Mouse (Mus musculus) kidney, postnatal 0 days (tissue): ENCODE results near the gene BC049352. TPM values are rescaled to one million over a fixed set of nuclear protein-coding genes. Genes with fewer than 3 reads are reported as not detected.

Source experiments
- ATAC-seq: fragments of 200-750 bp; cut with Nextera tagmentation; replicated peaks from 2 replicates; pipeline ENCODE4 v1.8.0; 2017; ENCODE audit warnings: low read depth, moderate number of reproducible peaks, moderate TSS enrichment, moderate library complexity; ENCODE audit not compliant: low FRiP score
- DNase-seq: peaks from one replicate; pipeline ENCODE4 v3.0.0-alpha.2; 2016; ENCODE audit warnings: low spot score
- H3K27ac ChIP-seq: fragments of 300-500 bp; sonication (generic); 2 replicates; pipeline ENCODE4 v1.5.1; 2014; ENCODE audit warnings: mild to moderate bottlenecking
- H3K27me3 ChIP-seq: fragments of 300-500 bp; sonication (generic); 2 replicates; pipeline ENCODE4 v1.6.1; 2014; ENCODE audit warnings: low read length, mixed read lengths; ENCODE audit not compliant: insufficient read depth
- H3K36me3 ChIP-seq: fragments of 300-500 bp; sonication (generic); 2 replicates; pipeline ENCODE4 v1.6.1; 2014; ENCODE audit warnings: low read length, mixed read lengths; ENCODE audit not compliant: insufficient read depth
- H3K4me1 ChIP-seq: fragments of 300-500 bp; sonication (generic); replicated peaks from 2 replicates; pipeline ENCODE4 v1.6.1; 2014; ENCODE audit warnings: antibody characterized with exemption, low read length, mixed read lengths; ENCODE audit not compliant: insufficient read depth
- H3K4me2 ChIP-seq: fragments of 300-500 bp; sonication (generic); 2 replicates; pipeline ENCODE4 v1.6.1; 2014; ENCODE audit warnings: mild to moderate bottlenecking, low read length, moderate library complexity, mixed read lengths
- H3K4me3 ChIP-seq: fragments of 300-500 bp; sonication (generic); replicated peaks from 2 replicates; pipeline ENCODE4 v1.5.1; 2014; ENCODE audit warnings: low read depth, low read length
- H3K9ac ChIP-seq: fragments of 300-500 bp; sonication (generic); 2 replicates; pipeline ENCODE4 v1.6.1; 2014; ENCODE audit warnings: low read depth, low read length
- H3K9me3 ChIP-seq: fragments of 300-500 bp; sonication (generic); replicated peaks from 2 replicates; pipeline ENCODE4 v1.6.1; 2016; ENCODE audit warnings: low read length, inconsistent platforms, mixed read lengths
- CTCF ChIP-seq: IDR thresholded peaks from 2 replicates; pipeline ENCODE4 v1.5.1; 2016; ENCODE audit warnings: antibody characterized with exemption, low read depth, mild to moderate bottlenecking, moderate library complexity
- WGBS: fragments of 180-500 bp; shearing (Covaris S2); extraction: QIAGEN DNeasy Blood & Tissue Kit; methylation state at CpG from one replicate; pipeline ENCODE4 v1.1.7; 2014; 5-methylcytosine and 5-hydroxymethylcytosine counted together
- polyA plus RNA-seq: library from polyadenylated mRNA; unstranded; fragments of >200 nt; fragmentation: Nextera tagmentation; extraction: Ambion mirVana; gene quantifications from 2 replicates; pipeline ENCODE4 v1.2.1, GENCODE M21; 2015

BC049352 gene
- polyA plus RNA-seq, 1 experiment from 2014 or later, result 0.08 TPM

DNA sequence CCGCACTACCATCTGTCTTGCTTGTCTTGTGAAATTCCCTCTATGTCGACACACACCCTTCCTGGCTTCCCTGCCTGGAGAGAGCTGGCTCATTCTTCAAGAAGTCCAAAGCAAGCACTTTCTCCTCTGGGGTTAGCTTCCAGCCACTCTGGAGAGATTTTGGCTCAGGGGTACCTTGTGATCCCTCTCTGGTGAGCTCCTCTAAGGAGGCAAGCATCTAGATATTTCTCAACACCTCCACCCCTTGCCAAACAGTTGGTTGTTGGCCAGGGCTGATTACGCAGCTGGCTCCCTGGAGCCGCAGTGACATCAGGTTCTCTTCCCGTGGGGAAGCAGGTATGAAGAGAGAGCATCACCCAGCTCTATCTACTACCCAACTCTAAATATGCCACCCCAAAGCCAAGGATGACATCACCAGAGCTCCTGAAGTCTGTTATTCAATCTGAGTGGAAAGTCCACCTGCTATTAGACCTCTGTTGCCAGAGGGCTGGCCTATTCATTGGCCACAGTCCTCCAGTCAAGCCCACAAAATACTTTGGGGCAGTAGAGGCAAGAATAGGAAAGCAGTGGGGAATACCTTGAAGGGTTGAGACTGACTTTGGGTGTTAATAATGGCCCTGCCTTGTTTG, 19.6 kb downstream of the BC049352 start:
- H3K9me3 ChIP-seq, result no peaks in the 10 kb centered on the region
- no peak overlapping the region for H3K4me2 ChIP-seq
- H3K4me3 ChIP-seq, result no peak overlapping the region
- DNase-seq, result no peak
- no peak overlapping the region for H3K27ac ChIP-seq
- no peaks in the 10 kb centered on the region for H3K27me3 ChIP-seq
- 86% methylated on average over 5 of the region's 5 CpGs for WGBS
- no peak for ATAC-seq
- no peak overlapping the region for H3K9ac ChIP-seq
- no peak for TF ChIP-seq CTCF
- no peaks in the 10 kb centered on the region for H3K36me3 ChIP-seq
- H3K4me1 ChIP-seq, result no peaks in the 10 kb centered on the region

DNA sequence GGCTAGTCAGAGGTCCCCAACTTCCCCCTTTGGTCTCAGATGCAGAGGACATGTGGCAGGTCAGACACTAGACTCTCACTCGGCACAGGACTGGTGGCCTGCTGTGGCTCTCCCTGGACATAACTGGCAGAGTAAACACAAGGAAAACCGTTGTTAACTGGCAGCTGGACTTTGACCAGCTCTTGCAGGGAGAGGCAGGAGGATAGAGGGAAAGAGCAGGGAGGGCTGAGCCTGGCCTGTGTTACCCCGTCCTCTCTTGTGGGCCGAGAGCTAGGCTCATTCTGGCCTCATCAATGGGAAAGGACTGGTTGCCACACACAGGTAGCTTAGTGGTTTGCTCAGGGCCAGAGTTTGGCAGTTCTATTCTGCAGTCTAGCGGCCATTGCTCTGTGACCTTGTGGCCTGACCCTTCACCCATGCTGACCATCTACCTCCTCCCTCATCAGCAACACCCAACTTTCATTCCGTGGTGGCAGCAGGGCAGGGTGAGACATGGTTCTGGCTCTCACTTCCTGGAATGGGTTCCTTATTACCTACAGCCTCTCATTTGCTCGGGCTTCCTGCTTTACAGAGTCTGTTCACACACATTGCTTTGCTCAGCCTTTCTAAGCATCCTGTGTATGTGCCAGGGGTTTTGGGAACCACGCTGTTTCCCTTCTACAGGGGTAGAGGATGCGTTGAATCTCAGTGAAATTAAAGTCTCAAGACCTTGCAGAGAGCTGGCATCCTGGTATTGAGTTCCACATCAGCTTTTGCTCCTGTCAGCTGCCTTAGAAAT, 20.4 kb downstream of the BC049352 start:
- H3K4me2 ChIP-seq, result no peak overlapping the region
- ATAC-seq (no peak), DNase-seq (no peak)
- H3K4me1 ChIP-seq, result no peaks in the 10 kb centered on the region
- H3K36me3 ChIP-seq, result no peaks in the 10 kb centered on the region
- no peak overlapping the region for H3K9ac ChIP-seq
- WGBS, result 64% methylated on average over 9 of the region's 9 CpGs
- TF ChIP-seq CTCF, result no peak
- no peak overlapping the region for H3K27ac ChIP-seq
- H3K4me3 ChIP-seq, result no peak overlapping the region
- H3K9me3 ChIP-seq, result no peaks in the 10 kb centered on the region
- no peaks in the 10 kb centered on the region for H3K27me3 ChIP-seq

DNA sequence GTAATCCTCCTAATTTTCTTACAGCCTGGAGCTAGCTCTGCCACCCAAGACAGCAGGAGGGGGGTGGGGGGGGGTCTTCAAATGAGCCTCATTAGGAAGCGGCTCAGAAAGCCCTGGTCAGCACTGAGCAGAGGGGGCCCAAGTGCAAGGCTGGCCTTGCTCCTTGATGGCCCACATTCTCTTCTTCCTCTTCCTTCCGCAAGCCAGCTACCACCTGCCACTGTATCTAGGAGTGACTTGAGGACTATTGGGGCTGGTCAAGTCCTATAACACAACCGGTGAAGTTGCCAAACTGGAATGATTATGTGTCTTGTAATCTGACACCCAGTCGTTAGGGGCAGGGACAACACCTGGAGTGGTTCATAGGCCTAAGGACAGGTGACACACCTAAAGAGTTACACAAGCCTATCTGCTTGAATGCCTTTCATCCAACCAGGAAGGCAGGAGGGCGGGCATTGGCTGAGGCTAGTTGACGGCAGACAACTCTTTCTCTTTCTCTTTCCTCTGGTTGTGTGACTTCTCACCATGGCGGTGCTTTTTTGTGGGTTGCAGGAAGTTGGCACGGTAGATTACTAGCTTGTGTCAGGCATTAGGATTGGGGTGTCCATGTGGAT, 22.1 kb downstream of the BC049352 start, which contains the start of gene Tmprss4:
TSS of gene Tmprss4 (minus strand) at position 296 of the 614 bp plus-strand sequence.
- 51% methylated on average over 8 of the region's 8 CpGs for WGBS
- no peak within 1 kb of the TSS for H3K4me2 ChIP-seq
- H3K4me3 ChIP-seq, result no peak within 1 kb of the TSS
- TF ChIP-seq CTCF, result no peak
- H3K27me3 ChIP-seq, result no peaks in the 10 kb centered on the region
- H3K4me1 ChIP-seq, result no peaks in the 10 kb centered on the region
- H3K27ac ChIP-seq, result no peak within 1 kb of the TSS
- ATAC-seq, result no peak; the same call in 1 of the 2 replicates
- no peak within 1 kb of the TSS for H3K9ac ChIP-seq
- no peaks in the 10 kb centered on the region for H3K9me3 ChIP-seq
- no peaks in the 10 kb centered on the region for H3K36me3 ChIP-seq
- DNase-seq, result peak; percentile 12

GRCm38 (mm10) chr9:45205143-45205542, 23.3 kb downstream of the BC049352 start:
- Histone ChIP-seq H3K4me2 (no peak overlapping the region), H3K9me3 (no peaks in the 10 kb centered on the region), H3K36me3 (no peaks in the 10 kb centered on the region), H3K4me1 (no peaks in the 10 kb centered on the region), H3K27ac (no peak overlapping the region), H3K27me3 (no peaks in the 10 kb centered on the region), H3K9ac (no peak overlapping the region), H3K4me3 (no peak overlapping the region)
- peak; percentile 24 for DNase-seq
- no peak for TF ChIP-seq CTCF
- no peak; the same call in 1 of the 2 replicates for ATAC-seq
- WGBS, result 57% methylated on average over 5 of the region's 5 CpGs

DNA sequence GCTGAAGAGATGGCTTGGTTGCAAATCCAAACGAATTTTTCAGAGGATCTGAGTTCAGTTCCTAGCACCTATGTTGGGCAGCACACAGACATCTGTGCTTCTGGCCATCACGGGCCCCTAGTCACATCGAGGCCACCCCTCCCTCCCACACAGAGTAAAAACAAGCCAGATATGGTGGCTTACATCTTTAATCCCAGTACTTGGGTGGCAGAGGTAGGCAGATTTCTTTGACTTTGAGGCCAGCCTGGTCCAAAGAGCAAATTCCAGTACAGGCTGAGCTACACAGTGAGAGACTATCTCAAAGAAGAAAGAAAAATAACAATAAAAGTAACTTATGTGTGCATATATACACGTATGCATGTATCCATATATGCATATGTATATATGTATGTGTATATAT, 24.3 kb downstream of the BC049352 start:
- no peak for ATAC-seq
- no peaks in the 10 kb centered on the region for H3K27me3 ChIP-seq
- no peak overlapping the region for H3K4me2 ChIP-seq
- no peak overlapping the region for H3K27ac ChIP-seq
- H3K36me3 ChIP-seq, result no peaks in the 10 kb centered on the region
- WGBS, result 54% methylated on average over 4 of the region's 4 CpGs
- no peaks in the 10 kb centered on the region for H3K9me3 ChIP-seq
- DNase-seq, result no peak
- H3K4me3 ChIP-seq, result no peak overlapping the region
- no peak overlapping the region for H3K9ac ChIP-seq
- no peak for TF ChIP-seq CTCF
- no peaks in the 10 kb centered on the region for H3K4me1 ChIP-seq

GRCm38 (mm10) chr9:45207015-45207743, 25.4 kb downstream of the BC049352 start:
- 63% methylated on average over 7 of the region's 7 CpGs for WGBS
- H3K27me3 ChIP-seq, result no peaks in the 10 kb centered on the region
- ATAC-seq (no peak), DNase-seq (no peak)
- no peak overlapping the region for H3K9ac ChIP-seq
- no peak overlapping the region for H3K27ac ChIP-seq
- no peak for TF ChIP-seq CTCF
- no peak overlapping the region for H3K4me3 ChIP-seq
- H3K9me3 ChIP-seq, result no peaks in the 10 kb centered on the region
- no peaks in the 10 kb centered on the region for H3K4me1 ChIP-seq
- H3K4me2 ChIP-seq, result no peak overlapping the region
- H3K36me3 ChIP-seq, result no peaks in the 10 kb centered on the region
